Mouse (Mus musculus): ENCODE measurements at regions not wholly inside any gene's neighbourhood (a gene's known extent, or its start where the extent isn't known, plus 50 kb on each side); places are given as distances from the start of the nearest gene placed in this dataset.

GRCm38 (mm10) chr7:36352761-36353160 lies 345.2 kb upstream of the Tshz3 start:
- H3K27me3 ChIP-seq (ENCODE audit: control insufficient read depth in 1 of 2, insufficient read depth in 2 of 2, low read length in 2 of 2), result no peaks in the 10 kb centered on the region
- H3K9me3 ChIP-seq (replicated peaks; ENCODE audit: insufficient read depth, low read length), result no peaks in the 10 kb centered on the region
- DNase-seq (ENCODE audit: low read depth, low spot score), result no peak
- H3K27ac ChIP-seq (ENCODE audit: control insufficient read depth, low read depth, low read length), result no peak overlapping the region
- H3K4me1 ChIP-seq (ENCODE audit: control insufficient read depth in 1 of 2, insufficient read depth in 2 of 2, low read length in 2 of 2), result no peaks in the 10 kb centered on the region
- H3K36me3 ChIP-seq (ENCODE audit: control insufficient read depth in 1 of 2, insufficient read depth in 2 of 2, low read length in 2 of 2), result no peaks in the 10 kb centered on the region
- no peaks in the 10 kb centered on the region for H3K79me2 ChIP-seq (ENCODE audit: control insufficient read depth, insufficient read depth, low read length, poor library complexity)
- H3K9ac ChIP-seq (ENCODE audit: control insufficient read depth, low read depth, low read length, poor library complexity, severe bottlenecking), result no peak overlapping the region
- no peak overlapping the region for H3K4me3 ChIP-seq (ENCODE audit: control insufficient read depth in 1 of 2, insufficient read depth in 1 of 2, low read depth in 2 of 2, low read length in 2 of 2)
- TF ChIP-seq USF2 (IDR thresholded peaks at IDR 0.05; ENCODE audit: borderline replicate concordance in 1 of 2, insufficient read depth in 1 of 2, low read depth in 1 of 2, low read length in 2 of 2) (no peak), GATA1 (IDR thresholded peaks at IDR 0.05; ENCODE audit: low read depth, low read length) (no peak), MYC (IDR thresholded peaks at IDR 0.05; ENCODE audit: low read depth, low read length) (no peak), SMC3 (IDR thresholded peaks at IDR 0.05; ENCODE audit: low read depth, low read length) (no peak), SIN3A (IDR thresholded peaks at IDR 0.05; ENCODE audit: low read length) (no peak), POLR2AphosphoS5 (IDR thresholded peaks at IDR 0.05; ENCODE audit: borderline replicate concordance, low read depth, low read length) (no peak), E2F4 (IDR thresholded peaks at IDR 0.05; ENCODE audit: borderline replicate concordance, low read depth, low read length) (no peak), ZC3H11A (IDR thresholded peaks at IDR 0.05; ENCODE audit: low read depth, low read length) (no peak), ETS1 (IDR thresholded peaks at IDR 0.05; ENCODE audit: low read depth, low read length) (no peak), ZMIZ1 (IDR thresholded peaks at IDR 0.05; ENCODE audit: low read depth, low read length) (no peak), NELFE (IDR thresholded peaks at IDR 0.05; ENCODE audit: low read depth, low read length) (no peak), TCF12 (IDR thresholded peaks at IDR 0.05; ENCODE audit: low read depth, low read length) (no peak), MEF2A (IDR thresholded peaks at IDR 0.05; ENCODE audit: extremely low read depth, insufficient replicate concordance, low read depth, low read length, poor library complexity, severe bottlenecking) (no peak), CHD2 (IDR thresholded peaks at IDR 0.05; ENCODE audit: low read length) (no peak), MXI1 (IDR thresholded peaks at IDR 0.05; ENCODE audit: low read depth, low read length) (no peak)

- no peak overlapping the region for H3K4me3 ChIP-seq (ENCODE audit: control insufficient read depth in 1 of 2, insufficient read depth in 1 of 2, low read depth in 2 of 2, low read length in 2 of 2)
- no peak for TF ChIP-seq NELFE (IDR thresholded peaks at IDR 0.05; ENCODE audit: low read depth, low read length)
- TF ChIP-seq CHD1 (IDR thresholded peaks at IDR 0.05; ENCODE audit: low read depth, low read length), result no peak
- no peak for TF ChIP-seq MAX (IDR thresholded peaks at IDR 0.05; ENCODE audit: low read length)
- no peak for TF ChIP-seq POLR2AphosphoS2 (IDR thresholded peaks at IDR 0.05; ENCODE audit: low read length)
- TF ChIP-seq TCF12 (IDR thresholded peaks at IDR 0.05; ENCODE audit: low read depth, low read length), result no peak
- TF ChIP-seq EP300 (IDR thresholded peaks at IDR 0.05; ENCODE audit: low read depth in 1 of 2, low read length in 2 of 2), result no peak
- TF ChIP-seq SMC3 (IDR thresholded peaks at IDR 0.05; ENCODE audit: low read depth, low read length), result no peak
- TF ChIP-seq TAL1 (IDR thresholded peaks at IDR 0.05; ENCODE audit: low read length), result no peak
- no peak for TF ChIP-seq ZKSCAN1 (IDR thresholded peaks at IDR 0.05; ENCODE audit: low read depth, low read length)
- no peak for TF ChIP-seq HCFC1 (IDR thresholded peaks at IDR 0.05; ENCODE audit: low read depth, low read length)
- H3K27ac ChIP-seq (ENCODE audit: control insufficient read depth, low read depth, low read length), result no peak overlapping the region
- no peaks in the 10 kb centered on the region for H3K79me2 ChIP-seq (ENCODE audit: control insufficient read depth, insufficient read depth, low read length, poor library complexity)
- H3K36me3 ChIP-seq (ENCODE audit: control insufficient read depth in 1 of 2, insufficient read depth in 2 of 2, low read length in 2 of 2), result no peaks in the 10 kb centered on the region
- no peaks in the 10 kb centered on the region for H3K4me1 ChIP-seq (ENCODE audit: control insufficient read depth in 1 of 2, insufficient read depth in 2 of 2, low read length in 2 of 2)
- no peak for DNase-seq (ENCODE audit: low read depth, low spot score)
- no peaks in the 10 kb centered on the region for H3K9me3 ChIP-seq (replicated peaks; ENCODE audit: insufficient read depth, low read length)
- H3K9ac ChIP-seq (ENCODE audit: control insufficient read depth, low read depth, low read length, poor library complexity, severe bottlenecking), result no peak overlapping the region
- no peaks in the 10 kb centered on the region for H3K27me3 ChIP-seq (ENCODE audit: control insufficient read depth in 1 of 2, insufficient read depth in 2 of 2, low read length in 2 of 2)
These were observed 347.3 kb upstream of the Tshz3 start for GRCm38 (mm10) chr7:36350616-36351015.
